Mouse (Mus musculus) E14TG2a.4 (cell line): ENCODE measurements around the gene Gm48552.

ENCODE experiments used
- CTCF ChIP-seq: conservative IDR thresholded peaks from 2 replicates; pipeline ENCODE4 v1.5.1; 2014; ENCODE audit warnings: low read length
- NANOG ChIP-seq: IDR thresholded peaks from 2 replicates; pipeline ENCODE4 v1.6.1; 2014; ENCODE audit warnings: borderline replicate concordance, low read length, mixed read lengths

- TF ChIP-seq CTCF (no peak), NANOG (no peak)
Measured at GRCm38 (mm10) chr10:81429605-81430061, 40.8 kb downstream of the Gm48552 start.
